Mouse (Mus musculus) right cerebral cortex, adult 18-20 months (tissue): ENCODE data around the gene Ttyh1.
A peak's percentile ranks its signal among the peaks of the same experiment; 100 is the strongest.
"Not testable (repeated sequence)": the region's sequence is repeated elsewhere in the genome, so short reads cannot be mapped to it uniquely, and the experiment has no call there.

Experiments
- DNase-seq: peaks from one replicate; pipeline ENCODE4 v3.0.0; 2022; ENCODE audit warnings: mixed read lengths

The Ttyh1 gene

GRCm38 (mm10) chr7:4144766-4145551 lies 25.8 kb downstream of the Ttyh1 start:
- no peak for DNase-seq

DNA sequence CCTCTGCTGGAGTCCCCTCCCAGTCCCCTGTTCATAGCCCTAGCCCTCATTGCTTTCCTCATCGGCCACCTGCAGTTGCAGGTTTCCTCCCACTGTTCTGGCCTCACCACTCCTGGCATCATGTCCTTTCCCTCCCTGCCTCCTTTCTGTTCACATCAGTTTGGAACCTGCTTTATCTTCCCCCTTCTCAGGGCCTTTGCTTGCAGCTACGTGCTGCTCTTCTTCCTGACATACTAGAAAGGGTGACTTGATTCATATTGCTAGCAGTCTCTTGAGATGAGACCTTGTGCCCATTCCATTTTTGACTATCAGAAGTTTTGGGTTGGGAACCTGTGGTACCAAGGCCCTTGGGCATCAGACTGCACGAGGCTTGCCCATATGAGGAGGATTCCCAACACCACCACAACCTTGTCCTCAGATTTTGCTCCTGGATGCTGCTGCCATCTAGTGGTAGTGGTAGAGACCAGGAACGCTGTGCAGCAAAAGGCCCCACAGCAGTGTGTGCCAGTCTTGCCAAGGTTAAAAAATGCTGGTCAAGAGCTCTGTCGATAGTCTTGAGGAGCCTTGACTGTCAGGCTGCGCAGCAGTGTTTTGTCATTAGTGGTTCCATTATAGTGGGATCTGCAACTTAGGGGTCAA lies 26.5 kb downstream of the Ttyh1 start:
- DNase-seq: no peak

- DNase-seq: no peak
Measured at GRCm38 (mm10) chr7:4146241-4147180, 27.3 kb downstream of the Ttyh1 start.

DNA sequence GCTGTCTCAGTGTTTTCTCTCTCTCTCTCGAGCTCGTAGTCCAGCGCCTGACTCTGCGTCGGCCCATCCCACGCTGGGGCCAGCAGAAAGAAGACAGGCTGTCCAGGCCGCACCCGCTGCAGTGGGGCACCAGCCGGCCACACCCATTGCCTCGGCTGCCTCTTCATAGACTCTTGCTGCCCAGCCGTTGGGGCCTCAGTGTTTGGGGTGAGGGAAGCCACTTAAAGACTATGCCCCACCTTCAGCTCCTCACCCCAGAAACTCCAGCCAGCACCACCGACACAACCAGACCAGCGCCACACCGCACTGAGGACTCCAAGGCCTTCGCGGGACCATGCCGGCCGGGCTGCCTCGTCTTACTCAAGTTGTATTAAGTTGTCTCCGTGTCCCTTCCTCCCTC lies 28.2 kb downstream of the Ttyh1 start:
- no peak for DNase-seq

- DNase-seq: no peak
Measured at GRCm38 (mm10) chr7:4147836-4148235, 28.6 kb downstream of the Ttyh1 start.

GRCm38 (mm10) chr7:4148341-4149208 lies 29.4 kb downstream of the Ttyh1 start:
- DNase-seq: no peak

GRCm38 (mm10) chr7:4149209-4150054 lies 30.2 kb downstream of the Ttyh1 start:
- DNase-seq: peak; percentile 90

GRCm38 (mm10) chr7:4150059-4150541 lies 30.9 kb downstream of the Ttyh1 start, which contains the start of gene Leng9:
Gene Leng9 (minus strand): TSS chr7:4150374.
- no peak for DNase-seq

DNA sequence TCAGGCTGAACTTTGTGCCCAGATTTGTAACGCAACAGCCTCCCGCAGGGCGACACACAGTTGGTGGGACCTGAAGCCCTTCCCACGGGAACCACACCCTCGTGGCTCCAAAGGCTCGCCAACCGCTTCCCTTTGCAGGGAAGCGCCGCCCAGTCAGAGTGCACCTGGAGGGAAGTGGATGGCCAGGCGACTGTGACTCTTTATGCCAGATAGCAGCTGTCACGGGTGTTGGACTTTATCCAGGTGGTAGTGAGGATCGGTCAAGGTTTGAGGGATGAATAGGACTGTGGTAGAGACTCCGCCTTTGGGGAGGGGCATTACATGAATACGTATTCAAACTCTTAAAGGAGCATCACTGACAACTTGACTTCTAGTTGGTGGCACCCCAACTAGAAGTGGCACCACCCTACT lies 31.6 kb downstream of the Ttyh1 start:
- peak; percentile 61 for DNase-seq

GRCm38 (mm10) chr7:4151241-4151640 lies 32.0 kb downstream of the Ttyh1 start:
- no peak for DNase-seq

GRCm38 (mm10) chr7:4154356-4154755 lies 35.1 kb downstream of the Ttyh1 start:
- DNase-seq: no peak

DNA sequence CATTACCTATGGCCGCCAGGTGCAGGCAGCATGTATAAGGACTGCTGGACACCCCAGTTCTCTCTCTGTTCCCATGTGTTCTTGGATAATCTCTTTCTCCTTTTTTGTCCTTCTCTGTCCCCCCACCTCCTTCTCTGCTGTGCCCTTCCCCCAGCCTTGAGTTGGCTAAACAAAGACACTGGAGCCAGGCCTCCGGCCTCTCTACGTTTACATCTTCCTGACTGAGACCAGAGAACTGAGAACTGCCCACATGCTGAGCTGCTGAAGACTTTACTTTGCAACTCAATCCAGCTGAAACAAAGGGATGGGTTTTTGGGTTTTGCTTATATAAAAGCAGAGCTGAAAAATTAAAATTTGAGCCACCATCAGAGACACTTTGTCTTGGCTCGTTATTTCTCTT lies 35.8 kb downstream of the Ttyh1 start:
- DNase-seq: no peak

DNA sequence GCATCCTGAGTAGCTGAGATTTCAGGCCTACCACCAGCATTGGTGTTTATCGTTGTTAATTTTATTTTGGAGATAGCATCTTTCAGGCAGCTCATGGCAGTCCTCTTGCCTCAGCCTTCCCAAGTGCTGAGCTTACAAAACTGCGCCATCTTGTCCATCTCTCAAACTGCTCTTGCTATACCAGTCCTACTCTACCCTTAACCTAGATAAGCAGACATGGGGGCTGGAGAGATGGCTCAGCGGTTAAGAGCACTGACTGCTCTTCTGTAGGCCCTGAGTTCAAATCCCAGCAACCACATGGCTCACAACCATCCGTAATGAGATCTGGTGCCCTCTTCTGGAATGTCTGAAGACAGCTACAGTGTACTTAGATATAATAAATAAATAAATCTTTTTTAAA lies 42.4 kb downstream of the Ttyh1 start:
- DNase-seq: not testable (repeated sequence)

- DNase-seq: no peak
Measured at GRCm38 (mm10) chr7:4163571-4164072, 44.4 kb downstream of the Ttyh1 start.

DNA sequence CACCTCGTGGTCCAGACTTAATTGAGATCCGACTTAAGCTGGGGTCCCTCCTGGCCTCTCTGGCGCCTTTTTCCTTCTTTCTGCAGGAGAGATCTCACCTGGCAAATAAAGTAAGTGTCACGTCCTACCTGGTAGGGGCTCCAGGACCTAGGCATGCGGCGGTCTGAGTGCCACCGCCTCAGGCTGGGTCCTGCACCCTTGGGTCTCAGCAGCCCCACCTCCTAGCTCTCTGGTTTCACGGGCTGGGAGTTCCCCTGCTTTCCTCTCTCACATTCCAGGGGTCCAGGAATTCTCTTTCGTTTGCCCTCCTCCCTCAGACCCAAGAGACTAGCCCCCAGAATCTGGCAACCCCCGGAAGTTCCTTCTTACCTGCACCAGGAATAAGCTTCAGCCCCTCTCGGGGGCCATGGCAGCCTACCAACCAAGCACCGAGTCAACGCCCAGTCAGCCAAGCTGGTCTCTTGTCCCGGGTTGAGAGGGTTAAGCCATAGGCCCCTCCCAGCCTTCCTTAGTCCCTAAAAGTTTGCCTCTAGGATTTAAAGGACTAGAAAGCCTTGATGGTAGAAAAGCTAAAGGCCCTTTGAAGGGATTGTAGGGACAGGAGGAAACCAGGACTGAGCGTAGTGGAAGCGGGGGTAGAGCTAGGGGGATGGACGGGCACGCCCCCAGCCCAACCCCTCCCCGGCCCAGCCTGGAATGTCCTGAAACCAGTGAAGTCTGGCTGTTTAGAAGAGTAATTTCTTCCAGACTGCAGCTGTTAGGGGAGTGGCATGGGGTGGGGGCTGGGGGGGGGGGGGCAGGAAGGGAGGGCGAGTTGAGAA lies 45.1 kb downstream of the Ttyh1 start, which contains the start of gene Cdc42ep5:
TSS of gene Cdc42ep5 (minus strand) at position 771 of the 821 bp plus-strand sequence.
- no peak for DNase-seq

- DNase-seq: no peak
Measured at GRCm38 (mm10) chr7:4165286-4165685, 46.1 kb downstream of the Ttyh1 start.

DNA sequence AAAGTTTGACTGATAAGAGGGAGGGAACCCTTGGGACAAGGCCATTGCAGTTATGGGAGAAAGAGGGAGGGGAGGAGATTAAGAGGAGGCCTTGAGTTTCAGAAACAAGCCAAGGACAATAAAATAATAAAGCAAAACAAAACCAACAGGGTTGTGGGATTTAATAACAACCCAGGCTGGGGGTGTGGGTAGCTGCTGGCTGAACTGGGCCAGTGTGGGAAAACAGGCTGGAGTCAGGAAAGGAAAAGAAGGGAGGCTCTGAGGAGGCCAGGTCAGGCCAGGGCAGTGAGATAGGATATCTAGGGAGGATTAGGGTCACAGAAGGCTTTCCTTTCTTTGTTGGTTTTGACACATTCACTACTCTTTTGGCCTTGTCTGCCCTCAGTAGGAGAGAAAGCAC lies 47.9 kb downstream of the Ttyh1 start:
- DNase-seq: no peak

GRCm38 (mm10) chr7:4170193-4170938 lies 51.2 kb downstream of the Ttyh1 start:
- DNase-seq: no peak

- no peak for DNase-seq
Measured at GRCm38 (mm10) chr7:4178438-4178837, 59.2 kb downstream of the Ttyh1 start.
